Mouse (Mus musculus) retina, embryonic 14.5 days (tissue): ENCODE data around the gene Zscan29.

Source experiments
- DNase-seq: peaks from one replicate; pipeline ENCODE4 v3.0.0-alpha.2; 2015; ENCODE audit warnings: low spot score

The Zscan29 gene

GRCm38 (mm10) chr2:121170980-121171742 is at the start of gene Zscan29:
Gene Zscan29, minus strand, starts transcription at chr2:121171125.
- DNase-seq: peak; percentile 94

- no peak for DNase-seq
These were observed 49.1 kb upstream of the Zscan29 start for GRCm38 (mm10) chr2:121219994-121220393.

- no peak for DNase-seq
These were observed 48.3 kb upstream of the Zscan29 start for GRCm38 (mm10) chr2:121219177-121219576.

GRCm38 (mm10) chr2:121214491-121214890 is 43.6 kb upstream of the Zscan29 start:
- no peak for DNase-seq

GRCm38 (mm10) chr2:121206541-121206940 is 35.6 kb upstream of the Zscan29 start:
- no peak for DNase-seq

- DNase-seq: no peak
These were observed 33.4 kb upstream of the Zscan29 start for GRCm38 (mm10) chr2:121204276-121204675.

- no peak for DNase-seq
These were observed 24.5 kb upstream of the Zscan29 start for GRCm38 (mm10) chr2:121195466-121195865.

- no peak for DNase-seq
These were observed 17.6 kb upstream of the Zscan29 start for GRCm38 (mm10) chr2:121188530-121188929.

GRCm38 (mm10) chr2:121184142-121184541 is 13.2 kb upstream of the Zscan29 start:
- no peak for DNase-seq

GRCm38 (mm10) chr2:121183431-121183830 is 12.5 kb upstream of the Zscan29 start:
- no peak for DNase-seq

GRCm38 (mm10) chr2:121178828-121179479 is 8.0 kb upstream of the Zscan29 start:
- no peak for DNase-seq

GRCm38 (mm10) chr2:121170481-121170971 is 399 bp downstream of the Zscan29 start, which contains the start of gene Tubgcp4:
Gene Tubgcp4, plus strand, starts transcription at chr2:121170654.
- no peak for DNase-seq

GRCm38 (mm10) chr2:121169902-121170301 is 1.0 kb downstream of the Zscan29 start:
- DNase-seq: peak; percentile 15

GRCm38 (mm10) chr2:121169173-121169572 is 1.8 kb downstream of the Zscan29 start:
- no peak for DNase-seq

- no peak for DNase-seq
These were observed 17.8 kb downstream of the Zscan29 start for GRCm38 (mm10) chr2:121153100-121153499.

GRCm38 (mm10) chr2:121149679-121150078 is 21.2 kb downstream of the Zscan29 start:
- no peak for DNase-seq

GRCm38 (mm10) chr2:121142415-121142814 is 28.5 kb downstream of the Zscan29 start:
- no peak for DNase-seq

- peak; percentile 42 for DNase-seq
These were observed 29.5 kb downstream of the Zscan29 start for GRCm38 (mm10) chr2:121141216-121142035.

- peak; percentile 89 for DNase-seq
These were observed 30.7 kb downstream of the Zscan29 start, which contains the start of the genes Adal and Lcmt2 for GRCm38 (mm10) chr2:121140018-121140882. Gene Adal, plus strand, starts transcription at chr2:121140428. Gene Lcmt2, minus strand, starts transcription at chr2:121140653.

GRCm38 (mm10) chr2:121139266-121140017 is 31.5 kb downstream of the Zscan29 start:
- peak; percentile 5 for DNase-seq
